Mouse (Mus musculus) heart, postnatal 36 days (tissue): ENCODE results near the gene Ndufs7. TPM values are rescaled to one million over a fixed set of nuclear protein-coding genes. Genes with fewer than 3 reads are reported as not detected.

Experiments
- DNase-seq, 2 experiments: peaks; one replicate each; pipeline ENCODE4 v3.0.0; 2021 to 2022
- intact Hi-C: fragments of 180-260 bp; cut with DNase I; formaldehyde crosslinking; loops from one replicate; pipeline ENCODE4 v1.15.1; 2025
- total RNA-seq, 2 experiments: library from RNA; stranded (reverse); gene quantifications; 2 replicates each; pipeline ENCODE4 v1.2.3; 2021

The Ndufs7 gene
- total RNA-seq, 2 experiments from 2014 or later: 962 to 997 TPM

GRCm38 (mm10) chr10:80260642-80261584 is 12.0 kb downstream of the Ndufs7 start, which contains the start of the genes Gamt and Dazap1:
TSS of gene Gamt (minus strand) at chr10:80261012.
TSS of gene Dazap1 (plus strand) at chr10:80261486.
- intact Hi-C loops: no loop called here
- peak; percentile 97 to 99 for DNase-seq

DNA sequence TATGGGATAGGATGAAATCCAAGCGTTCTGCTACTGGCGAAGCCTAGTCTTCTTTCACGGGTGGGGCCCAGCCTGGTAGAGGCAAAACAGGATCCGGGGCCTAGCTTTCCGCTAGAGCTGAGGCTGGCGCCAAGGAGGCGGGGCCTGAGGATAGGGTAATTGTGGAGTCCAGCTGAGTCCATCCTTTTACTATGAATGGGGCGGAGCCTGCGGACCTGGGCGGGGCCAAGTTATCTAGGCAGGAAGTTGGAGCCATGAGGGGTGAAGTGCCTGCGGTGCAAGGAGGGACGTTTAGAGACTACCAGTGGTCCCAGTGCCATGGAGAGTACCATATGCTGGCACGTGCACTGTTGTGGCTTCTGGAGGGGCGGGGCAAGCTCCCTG is 12.7 kb downstream of the Ndufs7 start:
- intact Hi-C loops: no loop called here
- DNase-seq: peak; percentile 96 to 97

DNA sequence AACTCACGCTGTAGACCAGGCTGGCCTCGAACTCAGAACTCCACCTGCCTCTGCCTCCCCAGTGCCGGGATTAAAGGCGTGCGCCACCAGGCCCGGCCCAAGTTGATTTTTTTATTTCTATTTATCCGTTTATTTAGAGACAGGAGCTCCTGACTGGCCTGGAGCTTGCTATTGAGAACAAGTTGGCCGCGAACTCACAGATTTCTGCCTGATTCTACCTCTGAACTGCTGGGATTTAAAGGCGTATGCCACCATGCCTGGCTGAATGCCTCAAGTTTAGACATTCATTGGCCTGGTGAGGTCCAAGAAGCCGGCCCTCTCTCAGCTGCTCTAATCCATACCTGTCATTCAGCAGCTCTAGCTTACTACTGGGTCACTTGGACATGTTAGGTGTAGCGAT is 13.2 kb downstream of the Ndufs7 start:
- intact Hi-C loops: no loop called here
- no peak for DNase-seq

DNA sequence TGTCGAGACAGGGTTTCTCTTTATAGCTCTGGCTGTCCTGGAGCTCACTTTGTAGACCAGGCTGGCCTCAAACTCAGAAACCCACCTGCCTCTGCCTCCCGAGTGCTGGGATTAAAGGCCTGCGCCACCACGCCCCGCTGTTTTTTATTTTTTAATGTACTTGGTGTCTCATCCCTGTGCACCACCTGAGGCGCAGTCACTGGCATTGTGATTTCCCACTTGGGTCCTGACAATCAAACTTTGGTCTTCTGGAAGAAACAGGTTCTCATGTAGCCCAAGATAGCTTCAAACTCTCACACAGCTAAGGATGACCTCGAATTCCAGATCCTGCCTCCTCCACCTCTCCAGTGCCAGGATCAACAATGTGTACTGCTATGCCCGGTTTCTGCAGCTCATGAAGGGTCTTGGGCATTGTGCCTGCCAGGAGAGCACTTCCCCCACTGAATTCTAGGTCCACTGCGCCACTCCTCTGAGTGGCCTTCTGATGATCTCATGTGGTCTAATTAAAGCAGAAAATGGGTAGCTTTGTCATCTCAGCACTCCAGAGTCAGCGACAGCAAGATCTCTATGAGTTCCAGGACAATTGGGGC is 13.9 kb downstream of the Ndufs7 start:
- no peak for DNase-seq
- intact Hi-C loops: no loop called here

GRCm38 (mm10) chr10:80264341-80265148 is 15.6 kb downstream of the Ndufs7 start:
- intact Hi-C loops: no loop called here
- DNase-seq: peak; percentile 99

DNA sequence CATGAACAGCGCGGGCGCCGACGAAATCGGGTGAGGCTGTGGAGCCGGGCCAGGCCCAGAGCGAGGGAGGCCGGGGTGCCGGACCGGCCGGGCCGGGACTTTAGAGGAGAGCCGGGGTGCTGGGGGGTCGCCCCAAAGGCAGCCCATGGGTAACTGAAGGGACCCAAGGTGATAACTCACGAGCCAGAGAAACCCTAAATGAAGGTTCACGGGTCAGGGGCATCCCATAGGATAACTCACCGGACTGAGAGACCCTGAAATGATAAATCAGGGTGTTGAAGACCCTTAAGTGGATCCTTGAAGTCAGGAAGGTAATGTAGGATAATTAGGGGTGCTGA is 16.2 kb downstream of the Ndufs7 start:
- intact Hi-C loops: no loop called here
- no peak for DNase-seq

GRCm38 (mm10) chr10:80270099-80270498 is 21.2 kb downstream of the Ndufs7 start:
- intact Hi-C loops: no loop called here
- DNase-seq: no peak

DNA sequence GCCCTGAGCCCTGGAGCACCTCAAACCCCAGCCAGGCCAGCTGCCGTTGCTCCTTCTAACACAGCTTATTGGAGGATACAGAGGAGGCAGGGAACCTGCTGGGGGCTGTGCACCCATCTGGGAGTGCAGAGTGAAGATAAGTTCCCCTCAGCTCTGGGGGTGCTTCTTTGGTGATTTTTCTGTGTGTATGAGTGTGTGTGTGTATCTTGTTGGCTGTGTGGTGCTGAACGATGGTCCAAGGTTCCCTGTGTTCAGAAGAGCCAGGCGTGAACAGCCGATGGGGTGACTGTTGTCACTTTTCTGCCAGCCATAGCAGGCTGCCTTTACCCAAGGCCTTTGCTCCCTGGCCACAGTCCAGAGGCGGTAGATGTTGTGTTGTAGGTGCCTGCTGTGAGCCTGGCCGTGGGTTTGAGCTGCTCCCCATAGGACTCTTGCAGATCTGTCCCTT is 21.8 kb downstream of the Ndufs7 start:
- no peak for DNase-seq
- intact Hi-C loops: no loop called here

DNA sequence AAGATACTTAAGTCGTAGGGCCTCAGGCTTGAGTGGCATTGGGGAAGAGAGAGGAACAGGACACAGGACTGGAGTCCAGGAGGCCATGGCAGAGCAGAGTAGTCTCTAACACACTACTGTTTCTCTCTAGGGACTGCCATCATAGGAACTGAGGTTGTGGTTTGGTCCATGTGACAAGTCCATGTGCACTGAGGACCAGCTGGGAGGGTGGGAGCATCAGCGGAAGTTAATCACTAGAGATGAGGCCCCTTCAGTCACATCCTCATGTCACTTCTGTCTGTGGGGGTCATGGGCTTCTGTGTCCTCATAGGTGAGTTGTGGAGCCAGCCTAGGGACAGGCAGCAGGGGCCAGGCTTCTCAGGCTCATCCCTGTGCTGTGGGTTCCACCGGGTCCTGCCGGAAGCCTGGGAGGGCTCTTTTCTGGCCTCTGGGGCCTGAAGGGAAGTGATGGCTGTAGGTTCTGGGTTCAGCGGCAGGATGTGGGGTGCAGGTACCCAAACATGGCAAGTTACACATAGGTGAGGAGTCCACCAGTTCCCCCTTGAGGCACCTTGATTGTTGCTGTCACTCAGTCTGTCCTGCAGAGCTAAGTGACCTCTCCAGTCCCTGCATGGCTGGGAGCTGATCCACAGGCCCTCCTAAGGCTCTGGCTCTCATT is 22.4 kb downstream of the Ndufs7 start:
- no peak for DNase-seq
- intact Hi-C loops: no loop called here

DNA sequence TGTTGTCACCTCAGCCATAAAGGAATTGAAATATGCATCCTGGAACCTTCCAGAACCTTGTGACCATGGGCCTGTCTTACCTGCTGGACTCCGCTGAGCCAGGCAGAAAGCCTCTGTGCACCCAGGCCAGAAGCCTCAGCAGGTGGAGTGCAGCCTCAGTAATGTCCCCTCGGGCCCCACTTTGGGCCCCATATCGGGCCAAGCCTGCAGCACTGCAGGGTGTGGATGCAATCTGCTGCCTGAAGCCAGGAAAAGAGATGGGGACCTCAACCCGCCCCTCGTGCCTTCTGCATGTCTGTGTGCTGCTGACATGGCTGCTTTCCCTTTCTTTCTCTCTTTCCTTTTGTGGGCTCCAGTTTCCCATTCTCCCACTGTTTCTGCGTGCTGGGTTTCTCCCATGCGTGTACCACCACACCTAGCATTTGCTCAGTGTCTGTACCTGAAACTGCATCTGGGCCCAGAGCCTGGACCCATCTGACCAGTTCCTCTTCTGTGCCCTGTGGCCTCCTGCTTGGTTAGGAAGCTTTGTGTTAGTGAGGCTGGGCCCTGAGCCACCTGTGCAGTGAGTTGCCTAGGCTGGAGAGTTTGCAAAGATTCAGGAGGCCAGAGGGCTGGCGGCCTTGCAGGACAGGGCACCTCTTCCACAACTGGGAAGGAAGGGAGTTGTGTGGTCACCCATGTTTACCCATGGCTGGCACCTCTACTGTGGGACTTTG is 23.1 kb downstream of the Ndufs7 start:
- no peak for DNase-seq
- intact Hi-C loops: no loop called here

DNA sequence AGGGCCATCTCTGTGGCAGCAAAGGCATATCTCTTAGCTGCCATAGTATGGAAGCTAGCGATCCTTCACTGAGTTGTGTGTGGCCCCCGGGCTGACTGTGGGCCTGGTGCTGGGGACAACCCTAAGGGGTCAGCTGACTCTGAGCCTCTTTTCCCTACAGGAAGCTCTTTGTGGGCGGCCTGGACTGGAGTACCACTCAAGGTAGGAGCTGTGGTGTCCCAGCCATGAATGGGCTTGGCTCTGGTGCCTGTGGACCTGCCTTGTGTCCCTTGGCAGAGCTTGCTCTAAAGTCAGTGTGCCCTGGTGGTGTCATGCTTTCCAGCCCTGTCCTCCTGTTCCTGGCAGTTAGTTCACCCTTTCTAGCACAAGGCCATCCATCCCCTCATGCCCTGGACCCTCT is 24.9 kb downstream of the Ndufs7 start:
- no peak for DNase-seq
- intact Hi-C loops: no loop called here

DNA sequence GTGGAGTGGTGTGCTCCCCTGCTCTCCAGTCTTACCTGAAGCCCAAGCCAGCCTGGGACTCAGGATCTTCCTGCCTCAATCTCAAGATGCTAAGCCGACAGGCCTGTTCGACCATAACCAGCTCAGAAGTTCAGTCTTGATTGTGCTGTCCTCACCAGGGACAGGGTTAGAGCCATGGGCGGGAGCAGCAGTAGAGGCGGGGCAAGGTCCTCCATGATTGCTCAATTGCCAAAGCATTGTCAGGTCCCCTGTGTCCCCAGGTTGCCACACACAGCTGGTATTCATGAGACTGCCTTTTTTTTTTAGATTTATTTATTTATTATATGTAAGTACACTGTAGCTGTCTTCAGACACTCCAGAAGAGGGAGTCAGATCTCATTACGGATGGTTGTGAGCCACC is 27.3 kb downstream of the Ndufs7 start:
- intact Hi-C loops: no loop called here
- no peak for DNase-seq

- no peak for DNase-seq
- intact Hi-C loops: no loop called here
These were observed 29.5 kb downstream of the Ndufs7 start for GRCm38 (mm10) chr10:80278390-80278789.

GRCm38 (mm10) chr10:80279273-80279672 is 30.4 kb downstream of the Ndufs7 start:
- no peak for DNase-seq
- intact Hi-C loops: no loop called here

- intact Hi-C loops: no loop called here
- no peak for DNase-seq
These were observed 32.4 kb downstream of the Ndufs7 start for GRCm38 (mm10) chr10:80281304-80281703.

GRCm38 (mm10) chr10:80281921-80282371 is 33.0 kb downstream of the Ndufs7 start:
- intact Hi-C loops: no loop called here
- DNase-seq: peak in 1 of 2 experiments; percentile 37

- no peak for DNase-seq
- intact Hi-C loops: no loop called here
These were observed 33.8 kb downstream of the Ndufs7 start for GRCm38 (mm10) chr10:80282481-80283441.

GRCm38 (mm10) chr10:80285222-80286070 is 36.5 kb downstream of the Ndufs7 start:
- intact Hi-C loops: no loop called here
- no peak for DNase-seq
